Mouse (Mus musculus) left cerebral cortex, adult 8-10 months (tissue): ENCODE measurements around the gene Lmnb2. TPM values are rescaled to one million over a fixed set of nuclear protein-coding genes. Genes with fewer than 3 reads are reported as not detected.
A peak's percentile ranks its signal among the peaks of the same experiment; 100 is the strongest.

Experiments used
- DNase-seq, 2 experiments: peaks; one replicate each; pipeline ENCODE4 v3.0.0; 2022; ENCODE audit warnings: low spot score in 2 of 2
- total RNA-seq, 4 experiments: library from RNA; stranded (reverse); gene quantifications; 2 replicates each; pipeline ENCODE4 v1.2.4; 2022

The Lmnb2 gene
- total RNA-seq, 4 experiments from 2014 or later: 17.6 to 21.2 (median 20.1) TPM

- no peak for DNase-seq
Observed at GRCm38 (mm10) chr10:80930361-80931152, 12.5 kb upstream of the Lmnb2 start.

DNA sequence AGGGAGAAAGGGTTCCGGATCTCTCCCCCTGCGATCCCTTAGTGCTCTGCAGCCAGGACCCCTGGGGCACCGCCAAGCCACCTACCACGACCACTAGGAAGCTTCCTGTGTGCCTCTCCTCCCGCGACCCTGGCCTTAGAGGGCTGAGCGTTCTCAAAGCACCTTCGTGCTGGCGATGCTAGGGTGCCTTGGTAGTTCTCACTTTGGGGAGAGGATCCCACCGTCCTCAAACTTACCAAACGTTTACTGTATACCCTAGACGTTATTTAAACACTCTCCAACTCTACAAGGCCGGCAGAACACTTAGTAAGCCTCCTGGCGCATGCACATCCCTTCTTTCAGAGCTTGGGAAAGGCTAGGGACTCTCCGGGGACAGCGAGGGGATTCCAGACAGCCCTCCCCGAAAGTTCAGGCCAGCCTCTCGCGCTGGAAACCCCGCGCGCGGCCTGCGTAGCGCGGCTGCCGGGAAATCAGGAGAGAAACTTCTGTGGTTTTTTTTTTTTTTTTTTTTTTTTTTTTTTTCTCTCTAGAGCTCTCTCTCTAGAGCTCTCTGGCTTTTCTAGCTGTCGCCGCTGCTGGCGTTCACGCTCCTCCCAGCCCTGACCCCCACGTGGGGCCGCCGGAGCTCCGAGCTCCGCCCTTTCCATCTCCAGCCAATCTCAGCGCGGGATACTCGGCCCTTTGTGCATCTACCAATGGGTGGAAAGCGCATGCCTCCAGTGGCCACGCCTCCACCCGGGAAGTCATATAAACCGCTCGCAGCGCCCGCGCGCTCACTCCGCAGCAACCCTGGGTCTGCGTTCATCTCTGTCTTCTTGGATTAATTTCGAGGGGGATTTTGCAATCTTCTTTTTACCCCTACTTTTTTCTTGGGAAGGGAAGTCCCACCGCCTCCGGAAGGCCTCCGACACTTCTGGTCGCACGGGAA lies 11.5 kb upstream of the Lmnb2 start, which contains the start of gene Gadd45b:
Gene Gadd45b, plus strand, starts transcription at position 775 of the 928 bp plus-strand sequence.
- DNase-seq: peak; percentile 98 to 99

- DNase-seq: peak; percentile 88 to 90
Observed at GRCm38 (mm10) chr10:80928586-80929298, 10.7 kb upstream of the Lmnb2 start.

GRCm38 (mm10) chr10:80925472-80925871 lies 7.4 kb upstream of the Lmnb2 start:
- DNase-seq: no peak

DNA sequence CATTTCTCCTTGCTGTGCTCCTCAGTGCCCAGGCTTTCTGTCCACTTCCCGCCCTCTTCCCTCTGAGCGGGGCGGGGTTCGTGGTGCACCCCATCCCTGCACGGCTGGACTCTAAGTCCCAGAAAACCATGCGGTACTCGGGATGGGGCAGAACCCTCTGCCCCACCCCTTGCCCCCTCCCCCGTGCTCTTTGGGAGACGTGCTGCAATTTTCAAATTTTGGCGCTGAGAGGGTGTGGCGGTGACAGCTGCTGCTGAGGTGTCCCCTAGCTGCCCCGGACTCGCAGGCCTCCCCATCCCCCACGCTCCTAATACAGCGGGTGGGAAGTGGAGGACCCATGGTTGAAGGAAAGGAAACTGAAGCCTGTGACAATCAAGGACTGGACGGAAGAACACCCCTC lies 3.9 kb upstream of the Lmnb2 start:
- no peak for DNase-seq

DNA sequence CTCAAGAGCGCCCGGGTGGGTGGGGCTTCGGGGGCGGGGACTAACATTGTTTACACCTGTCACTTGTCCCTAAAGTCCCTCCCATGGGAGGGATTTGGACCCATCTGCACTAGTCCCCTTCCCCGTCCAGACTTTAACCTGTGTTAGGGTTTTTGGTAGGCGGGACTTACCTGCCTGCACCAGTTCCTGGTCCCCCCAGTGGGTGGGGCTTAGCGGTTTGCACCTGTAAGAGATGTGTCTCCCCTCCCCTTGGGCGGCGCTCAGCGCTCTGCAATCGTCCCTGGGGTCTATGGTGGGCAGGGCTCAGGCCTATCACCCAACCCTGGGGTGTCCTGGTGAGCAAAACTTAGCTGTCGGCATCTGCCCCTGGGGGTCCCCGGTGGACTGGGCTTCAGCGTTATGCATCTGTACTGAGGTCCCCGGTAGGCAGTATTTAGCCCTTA lies 688 bp downstream of the Lmnb2 start:
- no peak for DNase-seq

DNA sequence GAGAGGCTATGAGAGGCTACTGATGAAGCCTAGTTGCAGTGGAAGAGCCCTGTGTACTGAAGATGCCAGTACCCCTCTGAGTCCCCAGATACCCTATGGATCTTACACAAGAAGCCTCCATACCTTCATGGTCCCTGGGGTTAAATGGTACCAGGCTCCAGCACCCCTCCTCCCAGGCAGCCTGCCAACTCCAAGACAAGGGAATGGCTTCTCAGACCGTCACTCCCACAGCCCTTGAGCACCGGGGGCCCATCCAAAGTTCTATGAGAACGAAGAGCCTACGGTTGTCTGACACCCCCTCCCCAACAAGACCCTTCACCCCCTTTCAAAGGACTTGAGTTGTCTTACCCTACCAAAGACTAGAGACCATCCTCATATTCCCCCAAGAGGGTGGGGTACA lies 2.3 kb downstream of the Lmnb2 start:
- DNase-seq: no peak

GRCm38 (mm10) chr10:80915260-80915659 lies 2.8 kb downstream of the Lmnb2 start:
- no peak for DNase-seq

DNA sequence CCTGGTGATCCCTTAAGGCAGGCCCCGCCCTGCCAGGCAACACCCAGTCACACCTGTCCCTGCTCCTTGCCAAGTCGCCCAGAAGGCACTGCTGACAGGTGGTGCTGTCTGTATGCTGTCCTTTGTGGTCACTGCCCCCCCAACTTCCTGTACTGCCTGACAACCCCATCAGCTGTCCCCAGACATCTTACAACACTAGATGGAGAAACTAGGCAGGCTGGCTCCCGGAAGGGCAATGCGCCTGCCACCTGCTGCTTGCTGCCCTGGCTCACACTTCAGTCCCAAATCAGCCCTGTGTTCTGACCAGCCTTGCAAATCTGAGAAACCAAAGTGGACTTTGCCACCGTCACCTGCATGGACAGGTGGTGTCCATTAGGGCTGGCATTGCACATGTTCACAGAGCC lies 3.8 kb downstream of the Lmnb2 start:
- DNase-seq: no peak

DNA sequence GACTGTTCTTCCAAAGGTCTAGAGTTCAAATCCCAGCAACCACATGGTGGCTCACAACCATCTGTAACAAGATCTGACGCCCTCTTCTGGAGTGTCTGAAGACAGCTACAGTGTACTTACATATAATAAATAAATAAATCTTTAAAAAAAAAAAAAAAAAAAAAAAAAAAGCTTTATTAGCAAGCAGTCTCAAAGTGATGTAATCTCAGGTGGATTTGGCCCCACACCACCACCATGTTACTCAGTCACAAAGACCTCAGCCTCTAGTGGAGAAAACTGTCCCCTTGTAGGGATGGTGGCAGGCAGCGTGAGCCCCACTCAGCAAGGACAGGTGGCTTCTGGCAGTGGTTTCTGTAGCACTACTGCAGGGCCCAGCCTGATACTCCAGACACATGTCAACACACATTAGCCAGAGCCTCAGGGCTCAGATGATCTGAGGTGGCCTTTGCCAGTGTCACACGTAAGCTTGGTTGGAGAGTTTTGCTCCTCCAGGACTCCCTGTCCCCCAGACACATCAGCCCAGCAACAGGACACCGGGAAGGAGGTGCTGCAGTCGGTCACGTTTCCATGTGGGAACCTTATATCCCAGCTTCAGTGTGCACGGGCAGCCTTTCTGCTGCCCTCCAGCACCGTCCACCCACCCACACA lies 4.6 kb downstream of the Lmnb2 start:
- DNase-seq: no peak

GRCm38 (mm10) chr10:80911891-80912290 lies 6.2 kb downstream of the Lmnb2 start:
- no peak for DNase-seq

DNA sequence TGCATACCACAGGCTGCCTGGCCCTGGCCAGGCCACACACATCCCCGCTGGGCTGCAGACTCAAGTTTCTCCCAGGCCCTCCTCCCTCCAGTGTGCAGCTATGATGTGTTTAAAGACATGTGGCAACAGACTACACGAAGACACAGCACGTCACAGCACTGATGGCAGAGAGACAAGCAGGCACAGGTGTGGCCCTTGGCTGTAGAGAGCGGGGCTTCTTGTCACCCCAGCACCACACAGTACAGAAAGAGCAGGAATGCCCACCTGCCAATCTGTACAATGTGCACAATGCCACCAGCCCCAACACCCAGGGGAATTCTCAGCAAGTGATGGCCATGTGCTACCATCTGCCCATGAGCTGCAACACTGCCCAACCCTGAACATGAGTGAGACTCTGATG lies 6.7 kb downstream of the Lmnb2 start:
- no peak for DNase-seq

- DNase-seq: no peak
Observed at GRCm38 (mm10) chr10:80909375-80910162, 8.5 kb downstream of the Lmnb2 start.

DNA sequence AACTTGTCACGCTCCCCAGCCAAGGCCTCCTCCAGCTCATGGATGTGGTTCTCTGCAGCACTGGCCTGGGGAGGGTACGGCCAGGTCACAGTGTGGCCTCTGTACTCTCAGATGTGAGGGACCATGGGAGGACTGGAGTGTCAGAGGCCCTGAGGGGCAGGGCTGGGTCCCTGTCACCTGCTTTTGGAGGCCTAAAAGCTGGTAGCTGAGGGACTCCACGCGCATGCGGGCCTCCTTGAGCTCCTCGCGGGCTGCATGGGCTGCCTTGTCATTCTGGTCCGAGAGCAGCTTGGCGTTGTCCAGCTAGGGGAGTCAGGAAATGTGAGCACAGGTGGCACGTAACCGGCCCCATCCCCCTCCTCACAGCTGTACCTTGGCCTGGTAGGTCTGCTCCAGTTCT lies 13.3 kb downstream of the Lmnb2 start:
- no peak for DNase-seq

GRCm38 (mm10) chr10:80904004-80904693 lies 13.9 kb downstream of the Lmnb2 start:
- DNase-seq: no peak

- DNase-seq: no peak
Observed at GRCm38 (mm10) chr10:80903282-80903681, 14.8 kb downstream of the Lmnb2 start.

- no peak for DNase-seq
Observed at GRCm38 (mm10) chr10:80902273-80902940, 15.6 kb downstream of the Lmnb2 start.

DNA sequence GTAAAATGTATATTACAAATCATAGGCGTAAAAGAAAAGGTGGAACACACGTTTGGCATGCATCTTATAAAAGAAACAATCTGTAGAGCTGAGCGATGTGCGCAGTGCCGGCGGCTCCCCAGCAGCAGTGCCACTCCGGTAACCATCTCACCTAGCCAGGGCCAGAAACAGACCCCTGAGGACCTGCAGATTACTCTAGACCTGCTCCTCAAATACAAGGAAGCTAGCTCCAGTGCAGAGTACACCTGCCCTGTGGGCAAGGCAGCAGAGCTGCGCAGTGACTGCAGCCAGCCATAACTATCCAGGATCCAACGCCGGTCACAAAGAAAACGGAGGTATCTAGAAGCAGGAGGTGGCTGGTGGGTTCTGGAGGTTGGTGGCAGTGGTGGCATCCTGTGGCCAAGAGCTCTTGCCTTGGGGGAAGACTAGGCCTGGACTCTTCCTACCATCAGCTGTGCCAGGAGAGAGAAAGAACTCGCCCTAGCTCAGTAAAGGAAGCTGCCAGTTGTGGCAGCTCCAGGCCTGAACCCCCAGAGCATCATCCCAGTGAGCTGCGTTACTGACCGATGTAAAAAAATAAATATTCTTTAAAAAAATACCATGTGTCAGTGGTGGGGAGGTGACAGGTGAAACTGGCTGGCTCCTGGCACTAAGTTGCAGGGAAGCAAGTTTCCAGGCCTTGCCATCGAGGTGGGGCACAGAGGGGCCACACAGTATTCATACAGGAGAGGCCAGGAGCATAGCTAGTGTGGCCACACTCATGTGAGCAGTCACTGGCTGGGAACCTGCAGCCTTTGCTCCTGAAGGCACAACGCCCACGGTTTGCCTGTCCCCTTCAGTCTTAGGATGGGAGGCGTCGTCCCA lies 16.4 kb downstream of the Lmnb2 start:
- DNase-seq: no peak
